Mouse (Mus musculus) left cerebral cortex, postnatal 10 days (tissue): ENCODE measurements around the gene Dolpp1. TPM values are rescaled to one million over a fixed set of nuclear protein-coding genes. Genes with fewer than 3 reads are reported as not detected.

ENCODE experiments used
- DNase-seq, 2 experiments: peaks; one replicate each; pipeline ENCODE4 v3.0.0; 2021 to 2022; ENCODE audit warnings: low spot score in 2 of 2, mixed read lengths in 1 of 2; ENCODE audit errors: extremely low spot score in 1 of 2
- intact Hi-C: fragments of 180-260 bp; cut with DNase I; formaldehyde crosslinking; loops from one replicate; pipeline ENCODE4 v1.15.1; 2025
- total RNA-seq, 2 experiments: library from RNA; stranded (reverse); gene quantifications; 2 replicates each; pipeline ENCODE4 v1.2.3; 2021

Gene Dolpp1
- total RNA-seq: 10 to 100 TPM; 35.6 to 36.4 TPM

DNA sequence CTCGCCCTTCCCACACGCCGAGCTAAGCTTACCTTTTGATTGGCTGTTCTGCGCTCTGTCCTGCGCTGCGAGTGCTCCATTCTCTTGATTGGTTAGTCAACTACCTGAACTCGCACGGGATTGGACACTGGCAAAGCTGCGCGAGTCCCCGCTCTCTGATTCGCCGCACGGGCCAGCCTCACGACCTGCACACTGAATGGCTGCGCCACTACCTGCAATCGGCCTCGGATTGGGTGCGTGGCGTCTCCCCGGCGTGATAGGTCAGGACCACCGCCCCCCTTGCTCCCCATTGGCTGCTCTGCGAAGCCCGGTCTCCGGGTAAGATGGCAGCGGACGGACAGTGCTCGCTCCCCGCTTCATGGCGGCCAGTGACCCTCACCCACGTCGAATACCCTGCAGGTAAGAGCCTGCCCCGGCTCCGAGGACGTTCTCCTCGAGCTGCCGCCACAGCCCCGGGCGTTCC is at the start of gene Dolpp1:
Gene Dolpp1, plus strand, starts transcription at position 141 of the 463 bp plus-strand sequence.
- DNase-seq: peak; percentile 99
- intact Hi-C loops: no loop called here

DNA sequence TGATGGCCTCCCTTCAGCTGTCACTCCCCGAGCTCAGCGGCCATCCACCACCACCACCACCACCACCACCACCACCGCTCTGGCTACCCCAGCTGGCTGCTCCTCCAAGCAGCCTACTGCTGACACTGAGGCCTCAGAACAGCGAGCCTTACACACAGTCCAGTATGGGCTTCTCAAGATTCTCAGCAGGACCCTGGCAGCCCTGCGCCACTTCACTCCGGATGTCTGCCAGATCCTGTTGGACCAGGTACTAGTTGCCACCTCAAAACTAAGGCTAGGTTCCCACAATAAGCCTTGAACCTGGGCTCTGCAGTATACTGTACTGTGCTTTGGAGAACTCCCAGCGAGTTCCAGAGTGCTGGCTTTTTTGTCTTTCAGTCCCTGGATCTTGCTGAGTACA is 49.5 kb upstream of the Dolpp1 start:
- intact Hi-C loops: no loop called here
- DNase-seq: no peak

DNA sequence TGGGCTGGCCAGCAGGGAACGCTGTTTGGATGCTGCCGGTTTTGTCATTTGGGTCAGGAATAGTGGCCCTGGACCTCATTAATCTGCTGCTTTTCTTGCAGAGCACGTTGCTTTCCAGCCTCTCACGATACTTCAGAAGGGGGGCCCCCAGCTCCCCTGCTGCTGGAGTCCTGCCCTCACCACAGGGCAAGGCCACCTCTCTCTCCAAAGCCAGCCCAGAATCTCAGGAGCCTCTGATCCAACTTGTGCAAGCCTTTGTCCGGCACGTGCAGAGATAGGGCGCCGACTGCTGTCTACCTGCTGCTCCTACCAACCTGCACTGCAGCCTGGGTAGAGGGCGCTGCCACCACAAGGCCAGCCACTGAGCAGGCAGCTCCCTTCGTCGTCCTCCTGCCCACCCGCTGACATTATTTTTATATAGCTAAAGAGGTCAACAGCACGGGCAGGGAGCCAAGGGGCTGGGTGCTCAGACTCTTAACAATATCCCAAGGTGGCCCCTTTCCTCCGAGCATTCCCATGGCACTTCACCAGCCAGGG is 48.4 kb upstream of the Dolpp1 start:
- DNase-seq: peak in 1 of 2 experiments; percentile 68
- intact Hi-C loops: no loop called here

DNA sequence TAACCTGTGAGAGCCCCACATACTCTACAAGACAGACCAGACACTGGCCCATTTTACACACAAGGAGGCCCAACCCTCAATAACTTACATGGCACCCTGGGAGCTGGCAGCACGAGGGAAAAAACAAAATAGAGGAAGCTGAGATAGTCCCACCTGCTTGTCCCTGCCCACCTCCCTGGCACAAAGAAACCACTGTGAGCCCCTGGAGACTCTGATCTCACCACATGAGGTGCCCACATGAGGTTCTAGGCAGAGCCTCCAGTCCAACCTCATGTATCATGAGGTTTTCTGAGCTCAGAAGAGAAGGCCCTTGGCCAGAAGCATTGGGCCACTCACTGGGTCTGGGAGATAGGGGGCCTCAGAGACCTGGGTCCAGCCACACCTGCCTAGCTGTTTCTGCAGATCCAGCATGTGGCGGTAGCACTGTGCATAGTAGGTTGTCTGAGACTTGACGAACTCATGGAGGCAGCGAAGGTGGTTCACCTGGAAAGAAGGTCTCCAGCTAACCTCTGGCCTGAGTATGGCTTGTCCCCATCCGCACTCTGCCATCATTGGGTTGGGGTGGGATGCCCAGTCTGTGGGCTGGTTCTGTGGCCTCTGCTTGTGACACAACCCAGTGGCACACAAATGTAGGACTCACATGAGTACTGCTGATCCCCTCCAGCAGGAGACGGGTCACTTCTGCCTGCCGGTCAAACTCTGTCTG is 45.9 kb upstream of the Dolpp1 start:
- no peak for DNase-seq
- intact Hi-C loops: no loop called here

DNA sequence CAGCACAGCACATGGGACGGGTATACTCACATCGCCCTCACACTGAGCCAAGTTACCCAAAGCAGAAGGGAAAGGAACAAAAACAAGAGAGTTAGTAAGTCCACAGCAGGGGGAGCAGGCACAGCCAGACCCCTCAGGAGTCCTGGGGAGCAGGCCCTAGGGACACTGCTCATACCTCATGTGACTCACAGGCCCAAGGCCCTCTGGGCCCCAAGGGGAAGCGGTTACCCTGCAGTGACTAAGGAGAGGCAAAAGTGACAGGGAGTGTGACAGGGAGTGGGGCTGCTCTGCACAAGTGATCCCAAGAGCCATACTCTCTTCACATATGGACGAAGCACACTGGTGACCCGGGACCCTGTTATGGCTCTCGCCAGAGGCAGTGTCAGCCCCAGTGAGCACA is 42.9 kb upstream of the Dolpp1 start:
- DNase-seq: no peak
- intact Hi-C loops: no loop called here

DNA sequence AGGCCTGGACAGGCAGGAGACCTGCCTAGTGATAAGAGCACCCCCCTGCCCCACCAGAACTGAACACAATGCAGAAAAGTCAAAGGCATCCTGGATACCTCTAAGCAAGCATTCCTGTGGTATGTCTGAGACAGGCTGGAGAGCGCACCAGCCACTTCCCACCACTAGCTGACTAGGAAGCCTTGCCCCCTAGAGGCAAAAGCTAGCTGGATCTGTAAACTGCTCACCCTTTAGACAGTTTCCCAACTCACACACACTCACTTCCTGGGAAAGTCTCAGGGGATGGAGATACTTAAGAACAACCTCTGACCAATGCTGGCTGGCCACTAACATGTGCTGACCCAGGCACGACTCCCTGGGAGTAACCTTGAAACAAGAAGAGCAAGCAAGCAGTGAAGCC is 40.9 kb upstream of the Dolpp1 start:
- DNase-seq: no peak
- intact Hi-C loops: no loop called here

DNA sequence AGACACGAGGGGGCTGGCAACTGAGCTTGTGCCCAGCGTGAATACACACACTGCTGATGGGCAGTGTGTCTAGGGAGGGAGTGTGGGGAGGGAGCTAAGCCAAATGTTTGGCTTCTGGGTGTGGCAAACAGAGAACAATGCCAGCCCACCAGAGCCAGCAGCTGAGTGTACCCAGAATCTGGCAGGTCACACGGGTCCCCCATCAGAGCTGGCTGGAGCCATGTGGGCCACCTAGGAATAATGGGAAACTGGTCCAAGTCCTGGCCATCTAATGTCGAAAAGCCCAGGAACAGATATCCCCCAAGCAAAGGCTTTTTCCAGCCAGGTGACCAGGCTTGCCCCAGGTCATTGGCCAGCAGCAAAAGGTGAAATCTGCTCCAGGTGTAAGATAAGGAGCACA is 36.2 kb upstream of the Dolpp1 start:
- intact Hi-C loops: no loop called here

DNA sequence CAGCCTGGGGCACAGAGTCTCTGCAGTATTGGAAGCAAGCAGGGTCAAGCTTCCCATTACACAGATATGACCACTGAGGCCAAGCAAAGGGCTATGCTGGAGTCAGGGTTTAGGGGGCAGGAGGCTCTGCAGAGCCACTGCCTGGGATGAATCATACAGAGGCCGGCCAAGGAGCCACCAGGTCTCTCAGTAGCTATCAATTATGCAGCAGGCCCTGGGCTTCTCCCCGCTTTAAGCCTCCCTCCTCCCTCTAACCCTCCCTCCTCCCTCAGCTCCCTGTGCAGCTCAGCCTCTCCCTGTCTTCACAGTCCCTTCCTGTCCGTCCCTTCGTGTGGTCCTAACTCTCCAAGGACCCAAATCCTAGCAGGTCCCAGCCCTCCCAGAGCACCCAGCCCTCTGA is 35.8 kb upstream of the Dolpp1 start:
- no peak for DNase-seq
- intact Hi-C loops: no loop called here

More for the DNA sequence above, 36.2 kb upstream of the Dolpp1 start:
- no peak for DNase-seq

DNA sequence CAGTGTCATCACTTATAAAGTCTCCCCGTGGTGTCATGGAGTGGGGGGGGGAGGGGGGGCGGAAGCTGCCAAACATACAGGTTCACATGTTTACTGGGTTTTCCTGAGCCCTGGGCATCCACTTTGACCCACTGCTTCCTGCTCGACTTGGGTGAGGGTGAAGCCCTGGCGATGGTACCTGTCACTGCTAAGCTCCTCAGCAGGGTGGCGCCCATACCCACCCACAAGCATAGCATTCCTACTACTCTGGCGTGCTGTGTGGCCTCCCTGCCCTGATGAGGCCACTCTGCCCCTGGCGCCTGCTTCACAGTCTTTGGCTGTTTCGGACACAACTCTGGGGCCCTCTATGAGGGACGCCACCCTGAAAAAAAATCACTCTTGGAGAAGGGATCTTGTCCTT is 35.1 kb upstream of the Dolpp1 start:
- no peak for DNase-seq
- intact Hi-C loops: no loop called here

DNA sequence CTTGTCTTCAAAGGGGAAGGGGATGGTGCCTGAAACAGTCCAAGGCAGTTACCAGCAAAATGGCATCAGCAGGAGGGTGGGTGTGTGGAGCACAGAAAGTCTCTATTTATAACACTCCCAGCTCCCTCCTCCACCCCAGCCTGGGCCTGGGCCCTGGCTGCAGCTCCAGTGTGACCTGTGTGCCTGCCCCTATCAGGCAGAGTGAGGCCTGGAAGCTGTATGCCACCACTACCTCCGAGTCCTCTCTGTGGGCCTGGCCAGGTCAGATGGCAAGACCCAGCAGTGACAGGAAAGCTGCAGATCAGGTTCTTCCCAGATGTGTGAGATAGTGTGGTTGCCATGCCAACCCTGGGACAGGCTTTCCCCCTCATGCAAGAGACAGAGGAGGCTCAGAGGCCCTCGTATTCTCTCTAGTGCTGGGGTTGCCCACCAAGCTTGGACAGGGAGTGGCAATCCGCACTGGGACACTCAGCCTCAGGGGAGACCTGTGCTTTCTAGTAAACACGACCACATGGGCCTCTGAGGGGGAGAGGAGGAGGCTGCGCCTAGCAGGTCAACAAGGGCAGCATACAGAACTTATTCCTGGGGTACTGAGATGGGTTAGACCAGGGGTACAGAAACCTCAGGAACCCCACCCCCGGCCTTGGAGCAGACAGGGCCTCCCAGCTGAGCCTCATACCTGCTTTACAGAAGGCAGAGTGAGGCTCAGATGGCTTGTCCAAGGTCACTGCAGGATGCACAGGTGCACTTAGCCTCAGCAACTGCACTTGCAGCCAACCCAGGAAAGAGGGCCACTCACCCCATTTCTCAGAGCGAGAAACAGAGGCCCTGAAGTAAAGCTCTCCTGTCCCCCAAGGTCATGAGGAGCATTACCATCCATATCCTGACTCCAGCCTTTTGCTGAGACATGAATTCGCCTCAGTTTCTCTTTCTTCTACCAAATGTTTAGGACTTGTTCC is 34.2 kb upstream of the Dolpp1 start:
- DNase-seq: peak in 1 of 2 experiments; percentile 52
- intact Hi-C loops: no loop called here

DNA sequence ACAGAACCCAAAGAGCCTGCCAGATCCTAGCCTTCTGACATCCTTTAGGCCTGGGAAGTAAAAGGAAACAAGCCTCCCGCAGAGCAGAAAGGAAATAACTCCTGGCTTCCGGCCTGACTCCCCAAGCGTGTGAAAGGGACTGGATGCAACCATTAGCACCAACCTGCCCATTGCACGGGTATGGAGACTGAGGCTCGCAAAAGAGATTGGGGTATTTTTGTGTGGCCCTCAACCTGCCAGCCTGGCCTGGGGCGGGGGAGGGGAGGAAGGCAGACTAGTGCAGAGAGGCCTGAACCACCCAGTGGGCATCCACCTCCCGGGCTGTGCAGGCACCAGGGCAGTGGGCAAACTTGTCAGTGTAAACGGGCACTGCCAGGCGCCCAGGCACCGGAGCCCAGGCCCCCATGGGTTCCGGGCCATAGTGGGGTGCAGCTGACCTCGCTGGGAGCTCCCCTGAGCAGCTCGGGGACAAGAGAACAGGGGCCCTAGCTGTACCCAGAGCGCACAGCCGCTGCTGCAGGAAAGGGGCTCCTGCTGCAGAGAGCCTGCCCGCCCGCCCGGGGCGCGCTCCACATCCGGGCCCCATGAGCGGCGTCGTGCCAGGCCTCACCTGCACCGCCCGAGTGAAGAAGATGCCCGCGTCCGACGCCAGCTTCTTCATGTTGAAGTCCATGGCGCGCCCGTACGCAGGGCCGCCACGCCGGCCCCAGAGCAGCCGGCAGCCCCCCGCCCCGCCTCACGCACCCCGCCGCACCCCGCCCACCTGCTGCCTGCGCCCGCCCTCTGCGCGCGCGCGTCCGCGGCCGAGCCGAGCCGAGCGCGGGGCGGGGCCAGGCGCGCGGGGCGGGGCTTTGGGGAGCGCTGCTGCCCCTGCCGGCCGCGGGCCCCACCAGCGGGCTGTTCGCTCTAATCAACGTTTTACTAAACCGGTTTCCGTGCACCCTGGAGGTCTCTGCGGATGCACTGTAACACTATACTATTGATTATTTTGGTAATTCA is 33.2 kb upstream of the Dolpp1 start, which contains the start of gene Sh3glb2:
Gene Sh3glb2, minus strand, starts transcription at position 805 of the 999 bp plus-strand sequence.
- DNase-seq: peak; percentile 50 to 93
- intact Hi-C loops: no loop called here

DNA sequence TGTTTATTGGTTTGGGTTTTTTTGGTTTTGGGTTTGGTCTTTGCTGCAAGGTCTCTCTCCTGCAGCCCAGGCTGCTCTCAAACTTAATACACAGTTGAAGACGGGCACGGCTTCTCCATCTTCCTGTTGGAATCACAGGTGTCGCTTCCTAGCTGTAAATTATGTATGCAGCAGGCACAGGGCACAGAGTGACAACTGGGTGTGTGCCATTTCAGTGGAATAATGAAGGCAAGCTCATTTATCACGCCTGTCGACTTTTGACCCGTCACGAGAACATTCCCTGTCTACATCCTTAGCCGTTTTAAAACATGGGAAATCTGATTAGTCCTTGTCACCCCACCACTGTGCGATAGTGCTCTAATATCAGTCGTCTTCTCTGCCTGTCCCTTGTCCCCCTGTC is 31.4 kb upstream of the Dolpp1 start:
- intact Hi-C loops: no loop called here
- DNase-seq: no peak

DNA sequence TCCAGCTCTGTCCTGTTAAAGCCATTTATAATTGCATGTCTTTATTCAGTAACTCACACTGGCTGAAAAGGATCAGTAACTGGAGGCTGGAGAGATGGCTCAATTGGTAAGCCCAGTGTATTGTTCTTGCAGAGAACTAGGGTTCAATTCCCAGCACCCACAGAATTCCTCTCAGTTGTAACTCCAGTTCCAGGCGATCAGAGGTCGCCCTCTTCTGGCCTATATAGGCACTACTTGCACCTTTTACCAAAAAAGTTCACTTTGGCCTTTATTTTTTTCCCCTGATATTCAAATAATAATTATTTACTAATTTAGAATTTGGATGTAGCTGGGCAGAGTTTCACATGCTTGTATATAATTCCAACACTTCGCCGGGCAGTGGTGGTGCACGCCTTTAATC is 29.2 kb upstream of the Dolpp1 start:
- intact Hi-C loops: no loop called here

DNA sequence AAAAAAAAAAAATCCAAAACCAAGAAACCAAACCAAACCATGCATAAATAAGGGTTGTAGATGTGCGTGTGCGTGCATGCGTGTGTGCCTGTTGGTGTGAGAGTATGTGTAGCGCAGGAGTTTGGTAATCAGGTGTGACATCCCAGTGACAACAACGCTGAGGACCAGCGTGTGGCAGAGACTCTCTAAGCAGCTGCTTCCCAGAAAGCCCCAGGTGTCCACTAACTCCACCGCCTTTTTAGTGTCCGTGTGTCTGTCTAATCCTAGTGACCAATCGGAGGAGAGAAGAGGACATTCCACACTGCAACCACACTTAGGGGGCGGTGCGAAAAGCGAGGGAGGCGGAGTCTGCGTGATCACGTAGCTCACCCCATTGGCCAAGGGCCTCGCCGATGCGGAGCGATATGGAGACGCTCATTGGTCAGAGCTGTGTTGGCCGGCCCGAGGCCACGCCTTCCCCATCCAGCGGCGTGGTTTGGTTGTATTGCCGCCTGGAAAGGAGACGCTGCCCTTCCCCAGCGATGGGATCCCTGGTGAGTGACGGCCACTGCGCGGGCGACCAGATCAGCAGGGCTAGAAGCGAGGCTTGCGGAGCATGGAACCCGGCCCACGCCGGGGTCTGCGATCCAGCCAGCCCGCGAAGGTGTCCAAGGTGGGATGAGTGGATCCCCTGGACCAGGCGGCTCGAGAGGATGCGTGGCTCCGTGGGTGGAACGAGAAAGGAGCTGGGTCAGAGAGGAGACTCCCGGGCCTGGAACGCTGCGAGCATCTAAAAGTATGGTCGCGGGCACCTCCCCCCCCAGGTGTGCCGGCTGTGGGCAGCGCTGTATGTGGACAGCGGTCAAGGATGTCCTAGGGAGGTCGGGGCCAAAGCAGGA is 28.0 kb upstream of the Dolpp1 start, which contains the start of gene Miga2:
Gene Miga2, plus strand, starts transcription at position 461 of the 878 bp plus-strand sequence.
- intact Hi-C loops: no loop called here

More for the DNA sequence above, 29.2 kb upstream of the Dolpp1 start:
- no peak for DNase-seq

DNA sequence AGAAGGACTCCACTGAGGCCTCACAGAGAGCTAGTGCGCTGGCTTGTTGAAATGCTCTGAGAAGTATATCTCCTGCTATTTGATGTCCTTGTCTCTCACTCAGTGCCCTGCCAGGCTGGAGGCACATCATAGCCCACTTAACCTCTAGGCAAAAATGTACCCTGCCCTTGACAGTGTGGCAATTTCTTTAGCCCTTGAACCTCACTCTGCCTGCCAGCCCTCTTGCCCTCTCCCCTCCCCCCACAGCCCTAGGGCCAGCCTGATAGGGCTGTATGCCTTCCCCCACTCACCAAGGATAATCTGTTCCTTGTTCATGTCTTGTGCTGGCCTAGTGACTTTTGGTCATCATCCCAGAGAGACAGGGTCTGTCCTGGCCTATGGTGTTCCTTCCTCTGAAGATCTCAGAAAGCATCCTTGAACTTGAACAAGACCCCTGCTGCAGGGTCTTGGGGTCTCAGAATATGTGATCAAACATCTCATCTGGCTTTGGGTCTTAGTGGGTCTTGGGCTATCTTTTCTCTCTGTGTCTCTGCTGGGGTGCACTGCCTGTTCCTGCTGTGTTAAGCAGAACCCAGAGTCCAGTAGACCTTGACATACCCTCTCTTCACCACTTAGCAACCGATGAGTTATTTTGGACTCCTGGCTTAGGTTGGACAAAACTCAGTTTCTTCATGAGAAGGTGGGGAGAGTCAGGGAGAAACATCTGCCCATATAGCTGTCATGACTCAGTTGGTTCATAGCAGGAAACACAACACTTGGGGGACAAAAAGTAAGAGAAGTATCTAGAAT is 26.6 kb upstream of the Dolpp1 start:
- no peak for DNase-seq
- intact Hi-C loops: no loop called here

More for the DNA sequence above, 28.0 kb upstream of the Dolpp1 start, which contains the start of gene Miga2:
- peak; percentile 99 for DNase-seq

DNA sequence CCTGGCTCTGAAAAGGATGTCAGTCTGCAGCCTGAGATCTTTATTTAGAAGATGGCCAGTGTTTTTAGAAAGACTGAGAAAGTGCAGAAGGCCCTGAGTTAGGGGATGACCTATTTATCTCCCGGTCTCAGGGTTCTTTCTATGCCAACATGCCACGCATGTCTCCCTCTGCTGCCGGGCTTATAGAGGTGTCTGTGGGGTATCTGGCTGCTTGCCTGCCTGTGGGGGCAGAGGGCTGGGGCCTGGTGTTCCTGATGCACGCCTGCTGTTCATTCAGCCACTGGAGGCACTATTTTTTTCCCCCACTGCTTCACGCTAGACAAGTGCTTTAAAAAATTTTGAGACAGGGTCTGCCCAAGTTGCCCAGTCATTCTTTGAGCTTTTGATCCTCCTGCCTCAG is 25.9 kb upstream of the Dolpp1 start:
- DNase-seq: peak in 1 of 2 experiments; percentile 54

DNA sequence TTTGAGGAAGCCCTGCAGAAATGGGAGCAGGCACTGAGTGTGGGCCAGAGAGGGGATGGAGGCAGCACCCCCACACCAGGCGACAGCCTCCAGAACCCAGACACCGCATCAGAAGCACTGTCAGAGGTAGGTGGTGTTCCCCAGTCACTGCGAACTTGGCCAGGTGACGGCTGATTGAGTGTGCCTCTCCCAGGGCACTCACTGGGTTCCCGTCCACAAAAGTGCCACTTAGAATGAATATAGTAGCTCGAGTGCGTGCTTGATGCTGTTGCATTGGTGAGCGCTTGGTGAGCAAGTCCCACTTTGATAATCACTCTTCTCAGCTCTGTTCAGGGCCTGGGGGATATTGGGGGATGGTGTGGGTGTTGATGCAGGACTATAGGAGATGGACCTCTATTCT is 20.5 kb upstream of the Dolpp1 start:
- intact Hi-C loops: no loop called here
- no peak for DNase-seq

More for the DNA sequence above, 25.9 kb upstream of the Dolpp1 start:
- intact Hi-C loops: no loop called here
